Mouse (Mus musculus) cerebellum, adult 2 months (tissue): ENCODE results near the gene Scaf1.

Experiments used
- CTCF ChIP-seq: fragments of 200-500 bp; IDR thresholded peaks from 2 replicates; pipeline ENCODE4 v1.5.1; 2011; ENCODE audit warnings: low read depth, mild to moderate bottlenecking, control low read depth, low read length, moderate library complexity, borderline replicate concordance; ENCODE audit not compliant: insufficient read depth
- POLR2A ChIP-seq: fragments of 200-500 bp; IDR thresholded peaks from 2 replicates; pipeline ENCODE4 v1.6.1; 2011; ENCODE audit warnings: low read length, control low read depth, borderline replicate concordance; ENCODE audit not compliant: insufficient read depth

GRCm38 (mm10) chr7:45012824-45013223 lies 3.3 kb downstream of the Scaf1 start:
- no peak for TF ChIP-seq POLR2A
- TF ChIP-seq CTCF = no peak
